Mouse (Mus musculus): ENCODE measurements around the gene Pitx1. TPM values are rescaled to one million over a fixed set of nuclear protein-coding genes. Genes with fewer than 3 reads are reported as not detected.

Gene Pitx1
- polyA plus RNA-seq, 3 experiments from 2014 or later = not detected

DNA sequence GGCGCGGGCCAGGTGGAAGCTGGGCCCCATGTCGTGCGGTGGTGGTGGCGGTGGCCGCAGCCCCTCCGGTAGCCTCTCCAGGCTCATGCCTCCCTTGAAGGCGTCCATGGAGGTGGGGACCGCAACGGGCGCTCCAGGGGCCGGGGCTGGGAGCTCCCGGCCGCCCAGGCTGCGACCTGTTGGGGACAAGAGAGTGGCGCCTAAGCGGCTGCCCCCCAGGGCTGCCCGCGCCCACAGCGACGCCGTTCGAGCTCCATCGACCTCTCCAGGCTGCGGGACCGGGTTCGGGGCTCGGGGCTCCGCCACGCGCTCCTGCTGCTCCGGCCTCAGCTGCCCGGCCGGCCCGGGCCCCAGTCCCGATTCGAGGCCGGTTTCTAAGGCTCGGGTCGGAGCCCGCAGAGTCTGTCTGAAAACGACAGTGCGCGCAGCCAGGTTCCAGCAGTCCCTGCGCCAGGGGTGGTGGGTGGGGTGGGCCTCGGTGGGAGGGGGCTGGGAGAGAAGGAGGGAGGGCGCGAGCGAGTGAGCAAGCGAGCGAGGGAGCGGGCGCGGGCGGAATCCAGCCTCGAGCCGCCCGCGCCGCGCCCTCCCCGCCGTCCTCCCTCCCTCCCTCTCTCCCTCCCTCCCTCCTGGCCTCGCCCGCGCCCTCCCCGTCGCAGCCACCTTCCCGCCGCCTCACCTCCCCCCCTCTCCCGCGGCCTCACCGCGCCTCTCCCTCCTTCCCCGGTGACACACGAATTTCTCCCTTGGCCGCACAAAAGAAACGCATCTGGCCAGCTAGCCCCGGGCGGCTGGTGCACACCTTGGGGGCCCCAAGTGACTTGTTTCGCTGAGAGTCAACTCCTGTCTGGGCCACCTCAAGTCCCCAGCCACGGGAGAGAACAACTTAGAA lies 4.9 kb downstream of the Pitx1 start:
- no peak for ATAC-seq

DNA sequence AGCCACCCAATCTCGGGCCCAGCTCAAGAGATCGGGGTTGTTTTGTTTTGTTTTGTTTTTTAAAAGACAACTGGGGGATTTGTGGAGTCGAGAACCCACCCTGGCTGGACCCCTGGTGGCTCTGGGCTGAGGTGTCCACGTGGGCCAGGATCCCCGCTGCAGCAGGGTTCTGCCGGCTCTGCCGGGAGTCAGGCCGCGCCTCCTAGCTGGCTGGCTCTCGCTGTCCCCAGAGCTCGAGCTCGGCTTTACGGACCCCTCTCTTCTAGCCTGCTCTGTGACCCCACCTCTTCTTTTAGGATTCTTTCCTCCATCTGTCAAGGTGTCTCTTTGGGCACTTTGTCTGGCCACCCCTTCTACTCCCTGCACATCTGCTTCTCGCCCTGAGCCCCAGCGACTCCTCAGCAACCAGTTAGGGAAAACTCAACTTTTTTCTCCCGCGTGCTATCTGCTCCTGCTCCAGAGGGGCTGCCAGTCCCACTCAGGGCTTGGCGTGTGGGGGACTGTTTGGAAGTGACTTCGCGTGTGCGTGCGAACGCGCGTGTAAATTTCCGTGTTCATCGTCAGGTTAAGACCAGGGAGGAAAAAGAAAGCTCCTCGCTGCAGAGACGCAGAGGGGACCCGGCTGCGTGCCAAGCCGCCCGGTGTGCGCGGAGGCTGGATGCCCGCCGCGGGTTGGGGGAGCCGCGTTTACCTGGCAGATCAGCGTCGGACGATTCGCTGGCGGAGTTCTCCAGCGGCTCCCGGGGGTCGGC lies 5.7 kb downstream of the Pitx1 start:
- ATAC-seq = no peak

DNA sequence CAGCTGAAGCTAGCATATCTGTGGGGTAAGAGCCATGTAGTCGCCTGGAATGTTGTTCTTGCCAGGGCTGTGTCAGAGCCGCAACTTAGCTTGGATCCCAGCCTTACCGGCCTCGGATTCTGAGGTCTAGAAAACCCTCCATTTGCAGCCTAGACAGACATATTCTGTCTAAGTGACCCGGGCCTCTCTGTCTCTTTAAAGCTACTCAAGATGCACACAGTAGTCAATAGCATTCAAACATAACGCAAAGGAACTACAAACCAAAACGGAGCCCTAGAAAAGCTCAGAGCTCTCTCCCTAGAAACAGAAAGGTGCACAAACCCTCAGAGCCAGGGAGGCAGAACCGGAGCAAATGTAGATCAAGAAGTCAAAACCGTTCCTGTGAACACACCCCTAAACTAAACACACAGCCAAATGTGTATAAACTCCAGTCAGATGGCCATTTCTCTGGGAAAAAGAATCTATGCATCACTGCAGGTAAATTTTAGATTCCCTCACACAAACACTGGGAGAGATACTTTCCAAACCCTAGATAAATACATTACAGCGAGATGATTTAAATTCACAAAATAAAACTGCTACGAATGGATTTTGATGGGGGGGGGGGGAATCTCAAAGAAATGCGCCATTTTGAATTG lies 6.9 kb downstream of the Pitx1 start:
- no peak for ATAC-seq

DNA sequence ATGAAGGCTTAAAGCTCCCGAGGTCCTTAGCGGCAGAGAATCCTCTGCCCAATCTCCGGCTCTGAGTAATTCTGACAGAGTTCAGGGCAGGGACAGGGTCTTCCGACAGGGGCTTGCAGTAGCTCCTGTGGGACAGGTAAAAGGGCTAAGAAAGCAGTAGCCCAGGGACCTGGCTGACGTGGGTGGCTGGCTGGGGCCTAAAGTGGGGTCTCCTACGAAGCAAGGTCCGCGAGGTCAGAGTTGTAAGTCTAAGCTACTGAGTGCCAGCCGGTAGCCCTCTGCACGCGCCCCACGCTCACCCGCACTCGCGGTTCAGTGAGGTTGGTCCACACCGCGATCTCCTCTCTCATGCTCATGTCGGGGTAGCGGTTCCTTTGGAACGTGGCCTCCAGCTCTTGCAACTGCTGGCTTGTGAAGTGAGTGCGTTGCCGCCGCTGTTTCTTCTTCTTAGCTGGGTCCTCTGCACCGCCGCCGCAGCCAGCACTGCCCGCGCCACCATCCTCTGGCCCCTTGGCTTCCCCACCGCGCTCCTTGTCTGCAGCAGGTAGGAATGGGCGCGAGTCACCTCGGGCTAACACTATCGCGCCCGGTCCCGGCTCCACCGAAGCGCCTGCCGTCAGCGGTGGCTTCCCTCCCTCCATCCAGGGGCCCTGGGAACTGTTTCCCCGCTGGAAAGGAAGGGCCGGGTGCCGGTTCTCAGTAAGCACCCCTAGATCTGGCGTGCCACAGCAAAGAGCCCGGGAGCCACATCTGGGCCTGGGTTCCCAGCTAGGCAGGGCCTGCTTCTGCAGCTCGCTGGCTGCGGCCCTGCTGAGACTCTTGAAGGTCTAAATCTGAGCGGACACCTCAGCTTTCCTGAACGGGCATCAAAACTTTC lies 7.6 kb downstream of the Pitx1 start:
- no peak for ATAC-seq

DNA sequence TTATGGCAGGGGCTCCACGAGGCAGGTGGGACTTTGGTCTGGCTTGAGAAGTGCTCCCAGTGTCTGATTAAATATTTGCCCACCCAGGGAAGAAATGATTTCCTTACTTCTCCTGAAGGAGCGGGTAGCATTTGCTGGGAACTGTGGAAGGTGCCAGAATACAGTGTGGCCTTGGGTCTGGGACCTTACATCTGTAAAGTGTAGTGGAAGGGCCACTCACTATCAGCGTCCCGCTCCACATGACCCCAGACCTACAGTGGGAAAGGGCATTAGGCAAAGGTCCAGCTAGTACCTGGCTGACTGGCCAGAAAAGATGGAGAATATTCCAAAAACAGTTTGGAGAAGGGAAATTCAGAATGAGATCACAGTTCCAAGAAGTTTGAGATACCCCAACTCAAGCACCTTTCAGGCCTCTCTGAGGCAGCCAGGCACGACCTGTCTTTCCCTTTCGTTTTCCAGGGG lies 8.3 kb downstream of the Pitx1 start:
- ATAC-seq = no peak

DNA sequence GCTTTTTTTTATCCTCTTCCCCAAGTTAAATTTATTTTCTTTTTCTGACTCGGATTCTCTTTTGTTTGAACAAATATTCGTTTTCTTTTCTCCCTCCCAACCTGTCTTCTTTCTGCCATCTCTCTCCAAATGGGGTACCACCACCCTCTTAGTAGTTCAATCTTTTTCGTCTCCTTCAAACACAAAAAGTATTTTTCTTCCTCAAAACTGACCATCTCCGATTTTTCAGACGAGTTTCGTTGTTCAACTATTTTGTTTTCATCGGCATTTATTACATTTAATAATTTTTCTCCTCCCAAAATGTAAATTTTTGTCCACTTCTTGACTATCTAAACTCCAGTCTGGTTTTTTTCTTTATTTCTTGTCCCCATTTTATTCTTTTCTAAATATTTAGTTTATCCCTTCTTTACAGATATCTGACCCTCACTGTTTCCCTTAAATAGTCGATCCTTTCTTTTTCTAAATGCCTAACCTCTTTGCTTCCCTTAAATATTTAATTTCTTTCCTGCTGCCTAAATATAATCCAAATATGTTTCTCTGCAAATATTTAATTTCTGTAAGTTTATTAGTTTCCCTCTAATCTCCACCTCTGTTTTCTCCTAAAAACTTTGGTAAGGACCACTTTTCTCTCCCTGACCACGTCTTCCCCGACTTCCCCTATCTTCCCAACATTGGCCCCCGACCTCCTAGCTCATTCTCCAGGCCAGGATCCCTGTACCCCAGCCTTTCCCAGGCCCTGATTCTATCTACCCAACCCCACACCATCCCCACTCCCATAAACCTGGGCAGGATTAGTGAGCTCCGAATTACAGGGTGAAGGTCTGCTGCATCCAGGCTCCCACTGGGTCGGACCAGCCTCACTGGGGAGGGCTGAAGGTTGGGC lies 9.0 kb downstream of the Pitx1 start:
- ATAC-seq = no peak

DNA sequence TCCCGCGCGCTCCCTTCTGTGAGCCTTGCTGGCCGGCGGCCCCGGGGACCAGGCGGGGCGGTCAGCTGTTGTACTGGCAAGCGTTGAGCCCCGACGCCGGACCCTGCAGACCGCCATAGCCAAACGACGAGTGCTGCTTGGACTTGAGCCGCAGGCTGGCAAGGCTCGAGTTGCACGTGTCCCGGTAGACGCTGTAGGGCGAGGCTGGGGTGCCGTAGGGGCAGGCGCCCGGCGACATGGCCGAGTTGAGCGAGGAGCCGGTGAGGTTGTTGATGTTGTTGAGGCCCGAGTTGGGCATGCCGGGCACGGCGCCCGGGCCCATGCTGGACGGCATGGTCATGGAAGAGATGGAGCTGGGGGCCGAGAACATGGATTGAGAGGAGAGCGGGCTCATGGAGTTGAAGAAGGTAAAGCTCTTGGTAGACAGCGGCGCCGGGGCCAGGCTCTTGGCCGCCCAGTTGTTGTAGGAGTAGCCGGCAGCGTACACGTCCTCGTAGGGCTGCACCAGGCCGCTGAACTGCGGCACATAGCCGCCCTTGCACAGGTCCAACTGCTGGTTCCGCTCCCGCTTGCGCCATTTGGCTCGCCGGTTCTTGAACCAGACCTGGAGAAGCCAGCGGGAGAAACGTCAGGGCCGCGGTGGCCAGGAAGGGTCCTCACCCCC lies 9.9 kb downstream of the Pitx1 start:
- ATAC-seq = no peak

DNA sequence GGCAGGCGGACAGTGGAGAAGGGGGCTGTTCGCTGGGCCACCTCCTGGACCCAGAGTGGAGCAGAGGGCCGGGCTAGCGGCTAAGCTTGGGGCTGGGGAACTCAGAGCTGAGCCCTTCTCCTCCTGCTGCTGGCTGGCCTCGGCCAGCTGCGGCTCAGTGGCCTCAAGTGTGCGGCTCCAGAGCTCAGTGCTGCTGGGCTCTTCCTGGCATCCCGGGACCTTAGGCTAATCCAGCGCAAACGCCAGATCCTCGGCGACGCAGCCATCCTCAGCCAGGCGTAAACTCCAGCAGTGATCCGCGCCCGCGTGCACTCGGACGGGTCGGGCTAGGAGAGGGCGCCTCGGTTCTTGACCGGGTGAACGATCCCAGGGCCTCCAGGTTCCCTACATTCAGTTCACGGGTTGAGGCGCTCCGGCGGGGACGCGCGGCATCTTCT lies 10.7 kb downstream of the Pitx1 start:
- ATAC-seq = no peak

DNA sequence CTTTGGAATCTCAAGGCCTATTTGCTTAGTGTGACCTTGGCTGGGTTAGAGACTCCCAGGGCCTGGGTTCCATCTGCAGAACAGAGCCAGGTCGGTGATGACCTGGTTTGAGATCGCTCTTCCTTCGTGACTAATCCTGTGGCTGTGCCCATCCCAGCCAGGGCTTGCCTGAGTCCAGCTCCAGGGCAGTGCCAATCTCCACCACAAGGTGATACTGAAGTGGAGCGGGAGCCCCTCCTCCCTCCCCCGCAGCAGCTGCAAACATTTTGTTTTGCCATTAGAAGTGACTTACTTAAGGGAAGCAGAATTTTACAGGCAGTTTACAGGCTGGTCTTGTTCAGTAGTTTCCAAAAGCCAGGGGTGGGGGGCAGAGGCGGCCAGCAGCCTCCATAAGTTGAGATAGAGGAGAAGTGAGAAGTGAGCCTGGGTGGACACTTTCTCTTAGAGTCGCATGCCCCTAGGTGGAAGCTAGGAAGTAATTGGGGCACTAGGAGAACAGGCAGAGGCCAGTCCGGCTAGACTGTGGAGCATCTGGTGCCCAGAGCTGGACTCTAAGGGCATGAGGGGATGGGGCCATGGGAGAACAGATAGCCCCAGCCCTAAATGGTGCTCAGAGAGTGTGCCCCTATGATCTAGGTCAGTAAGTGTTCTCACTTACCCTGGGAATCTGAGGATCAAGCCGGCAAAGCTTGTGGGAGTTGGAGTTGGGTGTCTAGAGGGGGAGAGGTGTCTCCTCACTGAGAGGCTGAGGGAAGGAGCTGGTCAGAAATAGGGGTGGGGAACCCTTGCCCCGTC lies 11.6 kb downstream of the Pitx1 start:
- no peak for ATAC-seq

DNA sequence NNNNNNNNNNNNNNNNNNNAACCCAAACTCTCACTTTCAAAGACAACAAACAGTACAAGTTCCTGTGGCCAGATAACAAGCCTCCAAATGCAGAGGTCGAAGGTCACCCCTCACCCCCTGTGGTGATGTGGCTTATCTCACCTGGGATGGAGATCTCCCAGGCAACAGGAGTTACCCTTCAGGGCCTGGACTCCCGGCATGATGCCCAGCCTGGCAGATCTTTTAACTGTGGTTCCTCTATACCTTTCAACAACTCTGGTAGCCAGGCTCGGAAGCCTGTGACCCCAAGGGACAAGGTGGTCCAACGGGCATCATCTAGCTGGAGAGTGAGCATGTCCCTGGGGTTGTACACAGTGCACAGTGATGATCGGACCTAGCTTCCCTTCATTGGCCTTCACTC lies 13.5 kb downstream of the Pitx1 start:
- no peak for ATAC-seq

DNA sequence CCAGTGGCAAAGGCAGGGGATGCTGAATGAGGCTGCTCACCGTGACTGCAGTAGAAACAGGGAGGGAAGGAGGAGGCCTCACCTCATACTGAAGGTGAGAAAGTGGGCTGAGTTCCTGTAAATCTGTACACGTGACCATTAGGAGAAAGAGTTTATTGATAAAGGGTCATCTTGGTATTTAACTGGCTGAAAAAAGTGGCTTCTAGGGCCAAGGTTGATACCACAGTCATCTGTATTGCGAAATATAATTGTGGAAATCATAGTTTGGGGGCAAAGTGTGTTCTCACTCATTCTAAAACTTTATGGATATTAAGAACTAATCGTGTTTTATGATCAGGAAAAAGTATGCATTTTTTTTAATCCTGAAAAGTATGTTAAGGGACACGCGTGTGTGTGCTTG lies 21.2 kb downstream of the Pitx1 start:
- ATAC-seq = no peak

DNA sequence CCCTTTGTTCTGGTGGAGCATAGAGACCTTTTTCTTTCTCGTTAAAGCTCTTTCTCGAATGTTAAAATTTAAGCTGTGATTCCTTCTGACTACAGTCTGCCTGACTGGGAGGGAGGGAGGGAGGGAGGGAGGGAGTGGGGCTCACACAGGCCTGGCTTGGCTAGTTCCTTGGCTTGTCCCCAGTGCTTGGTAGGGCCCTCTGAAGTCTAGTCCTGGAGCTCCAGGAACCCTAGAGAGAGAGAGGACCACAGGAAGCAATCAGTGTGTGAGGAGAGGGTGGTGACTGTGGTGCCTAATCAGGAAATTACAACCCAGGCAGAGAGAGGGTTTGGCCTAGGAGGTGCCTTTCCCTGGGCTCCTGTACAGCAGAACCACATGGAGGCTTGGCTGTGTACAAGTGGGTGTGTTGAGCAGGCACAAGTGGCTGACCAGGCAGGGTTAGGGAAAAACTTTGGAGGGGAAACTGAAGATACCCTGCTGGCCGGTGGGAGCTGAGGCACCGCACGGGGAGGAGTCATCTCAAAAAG lies 22.4 kb downstream of the Pitx1 start:
- no peak for ATAC-seq

DNA sequence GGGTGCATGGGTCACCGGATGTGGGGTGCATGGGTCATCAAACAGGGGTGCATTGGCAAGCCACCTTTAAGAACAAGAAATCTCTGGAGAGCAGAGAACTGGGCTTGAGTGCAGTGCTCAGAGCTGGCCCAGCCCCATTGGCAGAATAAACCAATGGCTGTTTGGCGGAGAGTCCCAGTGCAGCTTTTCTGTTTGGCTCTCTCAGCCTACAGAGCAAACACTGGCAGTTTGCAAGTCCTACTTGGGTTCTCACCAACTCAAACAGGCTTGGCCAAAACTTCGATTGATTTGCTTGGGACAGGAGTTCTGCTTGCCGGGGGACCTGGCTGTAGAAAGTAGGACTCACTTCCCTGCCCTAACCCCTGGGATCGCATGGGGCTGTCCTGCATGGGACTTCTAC lies 25.0 kb downstream of the Pitx1 start:
- no peak for ATAC-seq

DNA sequence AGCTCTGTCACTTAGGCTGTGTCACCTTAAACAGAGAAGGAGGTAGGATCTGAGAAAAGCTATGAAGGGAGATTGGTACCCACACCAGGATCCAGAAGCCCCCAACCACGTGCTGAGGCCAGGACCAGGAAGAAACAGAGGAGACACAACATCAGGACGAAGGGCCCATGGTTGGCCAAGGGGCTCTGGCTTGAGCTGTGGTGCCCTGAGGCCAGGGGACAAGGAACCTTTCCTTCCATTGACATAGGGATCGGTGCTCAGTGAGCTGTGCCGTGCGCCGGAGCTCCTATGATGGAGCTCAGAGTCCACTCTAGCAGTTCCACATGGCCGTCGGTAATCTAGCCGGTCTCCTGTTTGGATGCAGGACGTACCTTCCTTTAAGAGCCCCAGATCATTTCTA lies 26.3 kb downstream of the Pitx1 start:
- ATAC-seq = no peak

DNA sequence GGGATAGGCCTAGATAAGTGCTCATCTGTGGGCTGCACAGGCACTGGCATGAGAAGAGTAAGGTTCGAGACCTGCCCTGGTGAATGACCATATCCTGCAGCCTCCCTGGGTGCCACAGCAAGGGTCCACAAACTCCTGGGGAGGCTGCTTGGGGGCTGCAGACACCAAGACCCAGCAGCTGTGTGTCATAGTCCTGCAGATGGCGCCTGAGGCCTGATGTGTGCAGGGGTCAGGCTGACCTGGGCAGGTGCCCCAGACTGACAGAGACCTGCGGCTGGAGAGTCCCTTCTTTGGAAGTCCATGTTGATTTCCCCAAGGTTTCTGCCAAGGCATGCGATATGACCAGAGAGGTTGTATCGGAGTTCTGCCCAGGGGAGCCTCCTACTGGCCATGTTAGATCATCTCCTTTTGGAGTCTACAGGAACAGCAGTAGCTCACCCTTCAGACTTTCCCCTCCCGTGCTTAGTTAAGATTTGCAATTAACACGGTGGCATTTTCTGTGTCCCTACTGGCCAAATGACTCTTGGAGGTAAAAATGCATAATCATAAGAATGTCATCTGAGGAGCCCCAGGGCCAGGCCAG lies 26.9 kb downstream of the Pitx1 start:
- no peak for ATAC-seq

DNA sequence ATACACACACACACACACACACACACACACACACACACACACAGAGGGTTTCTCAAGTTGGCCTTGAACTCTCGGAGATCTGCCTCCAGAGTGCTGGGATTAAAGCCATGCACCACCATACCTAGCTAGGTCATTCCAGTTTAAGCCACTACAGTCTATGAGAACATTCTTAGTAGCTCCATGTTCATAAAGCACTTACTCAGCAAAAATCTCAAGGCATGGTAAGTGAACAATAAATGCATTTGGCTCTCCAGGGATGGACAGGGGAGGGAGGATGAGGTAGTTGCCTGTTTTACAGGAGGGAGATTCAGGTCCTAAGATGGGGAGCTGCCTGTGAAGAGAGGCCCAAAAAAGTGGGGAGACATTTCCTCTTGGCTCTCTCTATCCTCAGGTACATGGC lies 32.0 kb downstream of the Pitx1 start:
- no peak for ATAC-seq

DNA sequence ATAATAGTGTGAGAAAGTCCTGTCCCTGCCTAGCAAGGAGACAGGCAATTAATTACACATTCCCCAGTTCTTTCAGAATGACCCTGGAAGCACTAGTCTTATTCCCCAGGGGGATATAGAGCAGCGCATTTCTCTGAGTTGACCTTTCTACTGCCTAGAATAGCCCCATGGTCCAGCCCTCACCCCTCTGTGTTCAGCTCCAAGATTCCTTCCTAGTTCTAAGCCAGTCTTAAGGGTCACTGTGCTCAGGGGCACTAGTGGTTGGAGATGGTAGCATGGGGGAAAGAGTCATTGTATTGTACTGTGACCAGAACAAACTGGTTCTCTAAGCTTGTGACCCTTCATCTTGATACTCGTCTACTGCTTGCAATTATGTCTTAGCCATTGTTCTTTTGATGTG lies 34.7 kb downstream of the Pitx1 start:
- ATAC-seq = no peak

DNA sequence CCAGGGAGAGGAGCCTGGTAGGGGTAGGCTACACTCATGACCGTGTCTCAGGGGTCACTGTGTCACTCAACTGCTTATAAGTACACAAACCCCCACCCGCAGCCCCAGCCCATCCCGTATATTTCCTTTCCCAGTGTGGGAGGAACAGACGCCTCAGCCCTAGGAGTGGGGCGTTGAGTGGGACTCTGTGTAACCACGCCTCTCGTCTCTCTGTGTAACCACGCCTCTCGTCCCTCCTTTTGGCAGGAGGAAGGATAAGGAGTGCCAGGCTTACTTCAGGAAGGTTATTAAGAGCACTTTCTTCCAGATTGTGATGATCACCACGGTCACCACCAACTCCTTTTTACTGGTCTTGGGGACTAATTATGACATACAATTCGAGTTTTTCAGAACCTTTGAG lies 49.9 kb downstream of the Pitx1 start:
- ATAC-seq = no peak

DNA sequence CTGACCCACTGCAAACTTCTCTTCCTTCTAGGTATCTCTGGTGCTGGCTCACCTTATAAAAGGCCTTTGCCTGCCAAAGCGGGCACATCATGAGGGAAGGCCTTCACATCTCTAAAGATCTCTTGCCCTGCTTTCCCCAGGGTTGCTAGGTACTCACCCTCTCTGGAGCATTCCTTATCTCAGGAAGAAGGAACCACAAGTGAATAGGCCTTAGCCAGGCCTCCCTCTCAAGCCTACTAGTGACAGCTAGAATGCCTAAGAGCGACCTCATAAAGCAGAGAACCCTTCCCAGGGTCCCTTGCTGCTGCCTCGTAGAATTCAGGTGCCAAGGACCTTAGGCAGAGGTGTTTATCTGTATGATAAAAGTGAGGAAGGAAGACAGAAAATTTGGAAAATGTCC lies 51.7 kb downstream of the Pitx1 start, which contains the start of gene Catsper3:
Catsper3 (plus strand) TSS at position 301 of the 400 bp plus-strand sequence.
- no peak for ATAC-seq

Data from inflammation-experienced regulatory T-cells, adult 6 months (primary cell).